Mouse (Mus musculus): ENCODE measurements around the gene Plekha6. TPM values are rescaled to one million over a fixed set of nuclear protein-coding genes. Genes with fewer than 3 reads are reported as not detected.

Gene Plekha6
- polyA plus RNA-seq (2014; fragmentation: Nextera tagmentation; extraction: Ambion mirVana): 2.0 and 2.8 TPM in 2 replicates

DNA sequence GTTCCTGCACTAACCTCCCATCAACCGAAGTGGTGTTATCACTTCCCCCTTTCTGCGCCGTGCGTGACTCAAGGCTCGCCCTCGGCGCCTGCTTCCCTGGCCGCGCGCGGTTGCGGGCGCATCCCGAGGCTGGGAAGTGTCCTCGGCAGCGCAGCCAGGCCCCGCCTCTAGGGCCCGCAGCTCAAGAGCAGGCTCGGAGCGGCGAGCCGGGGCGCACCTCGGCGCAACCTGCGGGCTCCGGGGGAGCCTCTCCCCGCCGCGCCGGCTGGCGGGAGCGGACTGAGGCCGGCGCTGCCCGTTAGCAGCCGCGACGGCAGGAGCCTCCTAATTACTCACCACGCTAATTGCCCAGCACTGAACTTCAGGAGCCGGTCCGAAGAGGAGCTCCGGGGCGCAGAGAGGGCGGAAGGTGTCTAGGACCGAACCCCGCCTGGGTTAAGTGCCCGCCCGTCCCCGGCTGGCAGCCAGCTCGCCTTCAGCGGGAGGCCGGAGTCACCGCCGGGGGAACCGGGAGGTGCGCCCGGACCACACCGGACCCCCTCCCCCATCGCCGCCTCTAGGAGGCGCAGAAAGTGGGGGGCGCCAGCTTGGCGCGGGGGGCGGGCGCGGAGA, at the start of gene Plekha6:
Gene Plekha6 (plus strand): TSS at position 391 of the 612 bp plus-strand sequence.
- peaks cover 30% of the 10 kb centered on the region for H3K27me3 ChIP-seq (ENCODE audit: control insufficient read depth, insufficient read depth, low read length)

DNA sequence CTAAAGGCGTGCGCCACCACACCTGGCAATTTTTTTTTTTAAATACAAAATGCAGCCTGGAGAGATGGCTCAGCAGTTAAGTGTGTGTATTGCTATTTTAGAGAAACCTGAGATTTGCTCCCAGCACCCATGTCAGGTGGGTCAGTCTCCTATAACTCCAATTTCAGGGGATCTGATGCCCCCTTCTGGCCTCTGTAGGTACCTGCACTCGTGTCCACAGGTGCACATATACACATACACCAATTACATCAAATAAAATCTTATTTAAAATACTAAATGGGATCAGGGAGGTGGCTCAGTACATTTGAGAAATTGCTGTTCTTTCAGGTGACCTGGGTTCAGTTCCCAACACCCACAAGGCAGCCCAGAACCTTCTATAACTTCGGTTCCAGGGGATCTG, 47.9 kb upstream of the Plekha6 start:
- Histone ChIP-seq H3K9ac (replicated peaks; ENCODE audit: low read length) (no peak overlapping the region), H3K4me2 (ENCODE audit: low read depth, low read length) (no peak overlapping the region), H3K27ac (replicated peaks; ENCODE audit: low read depth, low read length) (no peak overlapping the region), H3K27me3 (ENCODE audit: control insufficient read depth, insufficient read depth, low read length) (no peaks in the 10 kb centered on the region), H3K4me3 (ENCODE audit: low read depth, low read length) (no peak overlapping the region), H3K9me3 (replicated peaks; ENCODE audit: control insufficient read depth, low read length) (no peaks in the 10 kb centered on the region), H3K4me1 (ENCODE audit: control insufficient read depth, insufficient read depth, low read length) (no peaks in the 10 kb centered on the region), H3K36me3 (replicated peaks; ENCODE audit: control insufficient read depth, insufficient read depth, low read depth, low read length) (no peaks in the 10 kb centered on the region)
- DNase-seq (ENCODE audit: low spot score) (no peak), ATAC-seq (replicated peaks; ENCODE audit: insufficient number of reproducible peaks, low FRiP score, low TSS enrichment, low read depth) (no peak)
- WGBS: 87% methylated on average over 4 of the region's 4 CpGs

More for the DNA sequence above, at the start of gene Plekha6:
- ATAC-seq (replicated peaks; ENCODE audit: insufficient number of reproducible peaks, low FRiP score, low TSS enrichment, low read depth): no peak
- DNase-seq (ENCODE audit: low spot score): peak; percentile 66
- no peaks in the 10 kb centered on the region for H3K36me3 ChIP-seq (replicated peaks; ENCODE audit: control insufficient read depth, insufficient read depth, low read depth, low read length)
- H3K9me3 ChIP-seq (replicated peaks; ENCODE audit: control insufficient read depth, low read length): no peaks in the 10 kb centered on the region
- H3K27ac ChIP-seq (replicated peaks; ENCODE audit: low read depth, low read length): no peak within 1 kb of the TSS
- H3K4me2 ChIP-seq (ENCODE audit: low read depth, low read length): peak within 1 kb of the TSS; percentile 91
- peak within 1 kb of the TSS; percentile 48 for H3K9ac ChIP-seq (replicated peaks; ENCODE audit: low read length)
- under 1% methylated on average over 61 of the region's 68 CpGs for WGBS
- peak within 1 kb of the TSS; percentile 49 for H3K4me3 ChIP-seq (ENCODE audit: low read depth, low read length)
- H3K4me1 ChIP-seq (ENCODE audit: control insufficient read depth, insufficient read depth, low read length): no peaks in the 10 kb centered on the region; the same call in 1 of the 2 replicates

- H3K4me3 ChIP-seq (ENCODE audit: low read depth, low read length): no peak overlapping the region
- H3K27me3 ChIP-seq (ENCODE audit: control insufficient read depth, insufficient read depth, low read length): no peaks in the 10 kb centered on the region
- no peak overlapping the region for H3K9ac ChIP-seq (replicated peaks; ENCODE audit: low read length)
- 93% methylated on average over 5 of the region's 5 CpGs for WGBS
- H3K9me3 ChIP-seq (replicated peaks; ENCODE audit: control insufficient read depth, low read length): no peaks in the 10 kb centered on the region
- H3K4me1 ChIP-seq (ENCODE audit: control insufficient read depth, insufficient read depth, low read length): no peaks in the 10 kb centered on the region
- no peak overlapping the region for H3K27ac ChIP-seq (replicated peaks; ENCODE audit: low read depth, low read length)
- no peak overlapping the region for H3K4me2 ChIP-seq (ENCODE audit: low read depth, low read length)
- ATAC-seq (replicated peaks; ENCODE audit: insufficient number of reproducible peaks, low FRiP score, low TSS enrichment, low read depth): no peak
- no peaks in the 10 kb centered on the region for H3K36me3 ChIP-seq (replicated peaks; ENCODE audit: control insufficient read depth, insufficient read depth, low read depth, low read length)
- no peak for DNase-seq (ENCODE audit: low spot score)
Observed at GRCm38 (mm10) chr1:133118127-133118526, 45.9 kb upstream of the Plekha6 start.

- Histone ChIP-seq H3K27me3 (ENCODE audit: control insufficient read depth, insufficient read depth, low read length) (no peaks in the 10 kb centered on the region), H3K9ac (replicated peaks; ENCODE audit: low read length) (no peak overlapping the region), H3K4me1 (ENCODE audit: control insufficient read depth, insufficient read depth, low read length) (no peaks in the 10 kb centered on the region), H3K36me3 (replicated peaks; ENCODE audit: control insufficient read depth, insufficient read depth, low read depth, low read length) (no peaks in the 10 kb centered on the region), H3K9me3 (replicated peaks; ENCODE audit: control insufficient read depth, low read length) (no peaks in the 10 kb centered on the region), H3K4me2 (ENCODE audit: low read depth, low read length) (no peak overlapping the region), H3K4me3 (ENCODE audit: low read depth, low read length) (no peak overlapping the region), H3K27ac (replicated peaks; ENCODE audit: low read depth, low read length) (no peak overlapping the region)
- DNase-seq (ENCODE audit: low spot score) (no peak), ATAC-seq (replicated peaks; ENCODE audit: insufficient number of reproducible peaks, low FRiP score, low TSS enrichment, low read depth) (no peak)
- 88% methylated on average over 3 of the region's 3 CpGs for WGBS
Observed at GRCm38 (mm10) chr1:133118844-133119243, 45.2 kb upstream of the Plekha6 start.

DNA sequence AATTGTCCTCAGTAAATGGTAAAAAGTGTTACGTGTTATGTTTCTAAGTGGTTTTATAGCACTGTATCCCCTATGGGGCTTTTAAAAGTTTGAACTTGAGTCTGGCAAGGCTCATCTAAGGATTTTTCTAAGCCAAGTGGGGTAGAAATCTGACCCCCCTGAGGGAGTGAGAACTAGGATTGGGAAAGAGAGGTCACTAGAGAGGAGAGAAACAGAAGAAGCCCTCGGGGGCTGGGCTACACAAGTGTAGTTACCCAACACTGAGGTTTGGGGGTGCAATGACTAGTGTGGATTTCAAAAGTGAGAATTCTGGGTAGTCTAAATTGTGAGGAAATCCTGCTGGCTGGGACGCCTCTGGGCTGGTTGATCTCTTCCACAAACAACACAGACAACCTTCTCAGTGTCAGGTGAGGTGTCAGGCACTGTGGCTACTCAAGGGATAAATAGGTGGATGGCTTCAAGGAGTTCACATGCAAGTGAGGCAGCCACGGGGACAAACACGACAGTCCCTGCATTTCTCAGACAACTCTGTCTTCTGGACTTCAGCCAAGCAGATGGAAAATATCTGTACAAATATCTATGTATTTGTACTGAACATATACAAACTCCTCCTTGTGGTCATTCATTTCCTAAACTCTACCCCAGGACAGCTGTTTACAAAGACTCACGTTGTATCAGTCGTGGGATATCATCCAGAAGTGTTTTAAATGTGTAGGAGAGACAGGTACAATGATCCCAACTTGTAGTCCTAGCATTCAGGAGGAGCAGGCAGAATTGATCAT, 43.9 kb upstream of the Plekha6 start:
- Histone ChIP-seq H3K27me3 (ENCODE audit: control insufficient read depth, insufficient read depth, low read length) (no peaks in the 10 kb centered on the region), H3K4me2 (ENCODE audit: low read depth, low read length) (no peak overlapping the region), H3K27ac (replicated peaks; ENCODE audit: low read depth, low read length) (no peak overlapping the region), H3K4me3 (ENCODE audit: low read depth, low read length) (no peak overlapping the region), H3K9me3 (replicated peaks; ENCODE audit: control insufficient read depth, low read length) (no peaks in the 10 kb centered on the region), H3K4me1 (ENCODE audit: control insufficient read depth, insufficient read depth, low read length) (no peaks in the 10 kb centered on the region), H3K36me3 (replicated peaks; ENCODE audit: control insufficient read depth, insufficient read depth, low read depth, low read length) (no peaks in the 10 kb centered on the region), H3K9ac (replicated peaks; ENCODE audit: low read length) (no peak overlapping the region)
- DNase-seq (ENCODE audit: low spot score) (peak; percentile 39), ATAC-seq (replicated peaks; ENCODE audit: insufficient number of reproducible peaks, low FRiP score, low TSS enrichment, low read depth) (no peak; the same call in 1 of the 2 replicates)
- 63% methylated on average over 7 of the region's 7 CpGs for WGBS

DNA sequence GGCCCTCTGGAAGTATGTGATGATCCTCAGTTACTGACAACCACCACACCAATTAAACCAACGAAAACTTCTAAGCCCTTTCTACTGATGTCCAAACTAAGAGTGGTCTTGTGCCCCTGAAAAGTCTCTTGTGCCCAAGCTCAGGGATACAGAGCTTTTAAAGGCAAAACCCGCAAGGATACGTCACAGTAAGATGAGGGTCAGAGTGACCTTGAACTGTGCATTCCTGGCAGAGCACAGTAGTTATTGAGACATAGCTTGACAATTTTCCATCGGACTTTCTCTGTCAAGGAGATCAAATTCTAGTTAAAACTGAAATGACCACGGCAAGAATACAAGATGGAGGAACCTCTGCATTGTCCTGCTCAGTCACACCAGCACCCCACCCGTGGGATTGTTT, 42.8 kb upstream of the Plekha6 start:
- H3K4me3 ChIP-seq (ENCODE audit: low read depth, low read length): no peak overlapping the region
- no peaks in the 10 kb centered on the region for H3K4me1 ChIP-seq (ENCODE audit: control insufficient read depth, insufficient read depth, low read length)
- H3K9ac ChIP-seq (replicated peaks; ENCODE audit: low read length): no peak overlapping the region
- H3K4me2 ChIP-seq (ENCODE audit: low read depth, low read length): no peak overlapping the region
- DNase-seq (ENCODE audit: low spot score) (no peak), ATAC-seq (replicated peaks; ENCODE audit: insufficient number of reproducible peaks, low FRiP score, low TSS enrichment, low read depth) (no peak)
- no peaks in the 10 kb centered on the region for H3K9me3 ChIP-seq (replicated peaks; ENCODE audit: control insufficient read depth, low read length)
- 62% methylated on average over 6 of the region's 6 CpGs for WGBS
- H3K36me3 ChIP-seq (replicated peaks; ENCODE audit: control insufficient read depth, insufficient read depth, low read depth, low read length): no peaks in the 10 kb centered on the region
- H3K27ac ChIP-seq (replicated peaks; ENCODE audit: low read depth, low read length): no peak overlapping the region
- no peaks in the 10 kb centered on the region for H3K27me3 ChIP-seq (ENCODE audit: control insufficient read depth, insufficient read depth, low read length)

DNA sequence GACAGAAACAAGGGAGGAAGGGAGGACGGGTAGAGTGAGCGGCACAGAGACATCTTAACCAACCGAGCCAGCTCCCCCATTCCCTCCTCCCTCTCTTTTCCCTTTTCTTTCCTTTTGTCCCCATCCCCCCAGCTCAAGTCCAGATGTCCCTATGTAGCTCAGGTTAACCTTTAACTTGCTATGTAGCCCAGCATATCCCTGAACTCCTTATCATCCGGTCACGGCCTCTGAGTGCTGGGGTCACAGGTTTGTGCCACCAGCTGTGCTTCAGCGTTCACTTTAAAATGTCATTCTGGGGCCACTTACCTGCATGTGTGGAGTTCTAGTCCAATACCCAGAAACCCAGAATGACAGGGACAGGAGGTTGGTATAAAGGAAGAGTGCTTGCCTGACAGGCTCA, 39.9 kb upstream of the Plekha6 start:
- Histone ChIP-seq H3K9ac (replicated peaks; ENCODE audit: low read length) (no peak overlapping the region), H3K4me1 (ENCODE audit: control insufficient read depth, insufficient read depth, low read length) (no peaks in the 10 kb centered on the region), H3K9me3 (replicated peaks; ENCODE audit: control insufficient read depth, low read length) (no peaks in the 10 kb centered on the region), H3K36me3 (replicated peaks; ENCODE audit: control insufficient read depth, insufficient read depth, low read depth, low read length) (no peaks in the 10 kb centered on the region), H3K4me3 (ENCODE audit: low read depth, low read length) (no peak overlapping the region), H3K4me2 (ENCODE audit: low read depth, low read length) (no peak overlapping the region), H3K27me3 (ENCODE audit: control insufficient read depth, insufficient read depth, low read length) (no peaks in the 10 kb centered on the region), H3K27ac (replicated peaks; ENCODE audit: low read depth, low read length) (no peak overlapping the region)
- ATAC-seq (replicated peaks; ENCODE audit: insufficient number of reproducible peaks, low FRiP score, low TSS enrichment, low read depth) (no peak), DNase-seq (ENCODE audit: low spot score) (no peak)
- 81% methylated on average over 6 of the region's 6 CpGs for WGBS

DNA sequence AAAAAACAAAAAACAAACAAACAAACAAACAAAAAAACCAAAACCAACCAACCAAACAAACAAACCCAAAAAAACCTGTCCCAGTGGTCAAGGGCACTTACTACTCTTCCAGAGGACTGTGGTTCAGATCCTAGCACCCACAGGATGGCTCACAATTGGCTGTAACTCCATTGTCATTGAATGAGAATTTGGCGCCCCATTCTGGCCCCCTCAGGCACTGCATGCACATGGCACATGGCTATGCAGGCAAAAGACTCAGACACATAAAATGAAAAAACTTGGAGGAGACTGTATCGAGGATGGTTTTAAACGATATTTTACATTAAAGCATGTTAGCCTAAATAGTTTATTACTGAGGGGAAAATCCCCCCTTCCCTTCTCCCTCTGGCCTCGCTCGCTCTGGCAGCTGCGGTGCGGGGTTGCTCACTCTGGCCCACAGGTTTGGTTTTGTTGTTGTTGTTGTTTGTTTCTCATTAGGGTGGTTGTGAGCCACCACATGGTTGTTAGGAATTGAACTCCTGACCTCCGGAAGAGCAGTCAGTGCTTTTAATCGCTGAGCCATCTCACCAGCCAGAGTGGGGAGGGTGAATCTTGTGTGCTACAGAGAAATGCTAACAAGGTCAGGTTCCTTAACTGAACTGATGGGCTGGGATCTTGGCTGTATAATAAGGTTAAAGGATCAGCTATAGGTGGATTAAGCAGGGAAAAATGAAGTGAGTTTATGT, 38.2 kb upstream of the Plekha6 start:
- Histone ChIP-seq H3K9me3 (replicated peaks; ENCODE audit: control insufficient read depth, low read length) (no peaks in the 10 kb centered on the region), H3K27ac (replicated peaks; ENCODE audit: low read depth, low read length) (no peak overlapping the region), H3K36me3 (replicated peaks; ENCODE audit: control insufficient read depth, insufficient read depth, low read depth, low read length) (no peaks in the 10 kb centered on the region), H3K4me3 (ENCODE audit: low read depth, low read length) (no peak overlapping the region), H3K4me1 (ENCODE audit: control insufficient read depth, insufficient read depth, low read length) (no peaks in the 10 kb centered on the region), H3K4me2 (ENCODE audit: low read depth, low read length) (no peak overlapping the region), H3K27me3 (ENCODE audit: control insufficient read depth, insufficient read depth, low read length) (no peaks in the 10 kb centered on the region), H3K9ac (replicated peaks; ENCODE audit: low read length) (no peak overlapping the region)
- WGBS: 88% methylated on average over 9 of the region's 9 CpGs
- DNase-seq (ENCODE audit: low spot score) (no peak), ATAC-seq (replicated peaks; ENCODE audit: insufficient number of reproducible peaks, low FRiP score, low TSS enrichment, low read depth) (no peak)
